Mouse (Mus musculus) embryonic facial prominence, embryonic 12.5 days (tissue): ENCODE results near the gene Mmp25. TPM values are rescaled to one million over a fixed set of nuclear protein-coding genes. Genes with fewer than 3 reads are reported as not detected.
"Not testable (repeated sequence)": the region's sequence is repeated elsewhere in the genome, so short reads cannot be mapped to it uniquely, and the experiment has no call there.

Experiments
- ATAC-seq: fragments of 200-750 bp; cut with Nextera tagmentation; 2 replicates; pipeline ENCODE4 v1.8.0; 2017; ENCODE audit not compliant: insufficient number of reproducible peaks, insufficient read depth, low FRiP score, low TSS enrichment
- H3K27ac ChIP-seq: fragments of 300-500 bp; sonication (generic); 2 replicates; pipeline ENCODE4 v1.5.1; 2016; ENCODE audit warnings: mild to moderate bottlenecking
- H3K27me3 ChIP-seq: fragments of 300-500 bp; sonication (generic); 2 replicates; pipeline ENCODE4 v1.6.1; 2016; ENCODE audit warnings: mild to moderate bottlenecking, moderate library complexity
- H3K36me3 ChIP-seq: fragments of 300-500 bp; sonication (generic); 2 replicates; pipeline ENCODE4 v1.6.1; 2016; ENCODE audit warnings: mild to moderate bottlenecking
- H3K4me1 ChIP-seq: fragments of 300-500 bp; sonication (generic); 2 replicates; pipeline ENCODE4 v1.6.1; 2016
- H3K4me2 ChIP-seq: fragments of 300-500 bp; sonication (generic); replicated peaks from 2 replicates; pipeline ENCODE4 v1.6.1; 2016; ENCODE audit warnings: mild to moderate bottlenecking, moderate library complexity
- H3K4me3 ChIP-seq: fragments of 300-500 bp; sonication (generic); 2 replicates; pipeline ENCODE4 v1.5.1; 2016; ENCODE audit warnings: mild to moderate bottlenecking
- H3K9ac ChIP-seq: fragments of 300-500 bp; sonication (generic); 2 replicates; pipeline ENCODE4 v1.6.1; 2016; ENCODE audit warnings: mild to moderate bottlenecking, moderate library complexity
- H3K9me3 ChIP-seq: fragments of 300-500 bp; sonication (generic); 2 replicates; pipeline ENCODE4 v1.6.1; 2016; ENCODE audit warnings: mild to moderate bottlenecking, moderate library complexity
- WGBS: fragments of 180-500 bp; shearing (Covaris S2); methylation state at CpG from one replicate; pipeline ENCODE4 v1.1.7; 2016; 5-methylcytosine and 5-hydroxymethylcytosine counted together
- polyA plus RNA-seq: library from polyadenylated mRNA; unstranded; fragments of >200 nt; fragmentation: Nextera tagmentation; extraction: Ambion mirVana; gene quantifications from 2 replicates; pipeline ENCODE4 v1.2.1, GENCODE M21; 2016

Gene Mmp25
- polyA plus RNA-seq, 1 experiment from 2014 or later: 0.84 TPM

- Histone ChIP-seq H3K9ac (peak within 1 kb of the TSS; percentile 53), H3K36me3 (no peaks in the 10 kb centered on the region), H3K4me1 (0 out of 2 replicates have a peak, but pooled peaks cover 8% of the 10 kb centered on the region), H3K4me2 (peak within 1 kb of the TSS; percentile 67), H3K27ac (peak within 1 kb of the TSS; percentile 90), H3K27me3 (no peaks in the 10 kb centered on the region), H3K9me3 (no peaks in the 10 kb centered on the region), H3K4me3 (peak within 1 kb of the TSS; percentile 42)
- WGBS: 7% methylated on average over 30 of the region's 31 CpGs
- ATAC-seq: peak; percentile 94
Observed at GRCm38 (mm10) chr17:23598582-23599552, 46.2 kb downstream of the Mmp25 start, which contains the start of gene Zfp13. Gene Zfp13 (minus strand): TSS chr17:23599487.

GRCm38 (mm10) chr17:23595139-23595538 lies 49.9 kb downstream of the Mmp25 start:
- H3K27me3 ChIP-seq, H3K36me3 ChIP-seq, H3K9me3 ChIP-seq, H3K4me2 ChIP-seq, H3K9ac ChIP-seq, H3K27ac ChIP-seq, H3K4me3 ChIP-seq, ATAC-seq, H3K4me1 ChIP-seq: not testable (repeated sequence)
- WGBS: 83% methylated on average over 4 of the region's 4 CpGs

DNA sequence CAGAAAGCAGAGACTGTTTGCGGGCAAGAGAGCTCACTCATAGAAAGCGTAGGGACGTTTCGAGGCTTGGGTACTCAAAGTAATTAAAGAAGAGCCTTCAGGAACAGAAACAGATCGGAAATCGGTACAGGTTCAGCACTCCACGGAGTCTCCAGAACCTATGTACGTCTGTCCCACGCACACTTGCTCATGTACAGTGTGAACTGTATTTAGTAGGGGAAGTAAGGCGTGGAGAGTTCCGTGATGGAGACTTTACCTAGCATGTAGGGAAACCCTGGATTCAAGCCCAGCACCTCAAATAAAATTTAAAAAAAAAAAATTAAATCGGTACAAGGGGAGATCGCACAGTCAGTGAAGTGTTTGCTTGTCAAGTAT lies 52.2 kb downstream of the Mmp25 start:
- no peaks in the 10 kb centered on the region for H3K4me1 ChIP-seq
- no peaks in the 10 kb centered on the region for H3K9me3 ChIP-seq
- no peaks in the 10 kb centered on the region for H3K36me3 ChIP-seq
- peak; percentile 54 for ATAC-seq
- peak overlapping the region; percentile 46 for H3K4me3 ChIP-seq
- H3K27me3 ChIP-seq: no peaks in the 10 kb centered on the region
- H3K4me2 ChIP-seq: peak overlapping the region; percentile 67
- peak overlapping the region; percentile 42; the same call in 1 of the 2 replicates for H3K9ac ChIP-seq
- WGBS: 16% methylated on average over 13 of the region's 13 CpGs
- H3K27ac ChIP-seq: peak overlapping the region; percentile 81

DNA sequence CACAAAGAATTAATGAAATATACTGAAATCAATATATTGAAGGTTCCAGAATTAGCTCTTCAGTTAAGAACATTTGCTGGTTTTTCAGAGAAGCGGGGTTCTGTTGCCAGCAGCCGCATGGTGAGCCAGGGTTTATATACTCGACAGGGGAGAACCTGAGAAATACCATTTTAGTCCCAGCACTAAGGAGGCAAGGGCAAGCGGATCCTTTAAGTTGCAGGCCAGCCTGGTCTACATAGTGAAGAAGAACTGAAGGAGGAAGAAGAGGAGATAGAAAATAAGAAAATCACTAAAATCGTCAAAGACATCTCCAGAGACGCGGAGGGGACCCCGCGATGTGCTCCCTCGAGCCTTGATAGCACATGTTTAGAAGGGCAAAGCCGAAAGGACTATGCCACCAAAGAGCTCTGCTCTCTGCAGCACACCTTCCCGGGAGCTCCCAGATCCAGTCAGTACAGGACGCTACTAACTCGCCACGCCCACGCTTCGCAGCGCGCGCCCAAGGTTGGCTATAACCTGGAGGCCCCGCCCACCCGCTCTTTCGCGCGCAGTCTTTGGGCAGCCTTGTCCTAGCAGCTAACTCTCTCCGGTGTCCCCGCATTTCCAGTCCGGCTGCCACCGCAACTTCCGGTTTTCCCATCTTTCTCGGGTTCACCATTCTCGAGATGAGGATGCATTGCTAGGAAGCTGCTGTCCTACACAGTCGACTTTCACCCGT lies 52.7 kb downstream of the Mmp25 start:
- peak; percentile 98 for ATAC-seq
- no peaks in the 10 kb centered on the region for H3K36me3 ChIP-seq
- no peaks in the 10 kb centered on the region for H3K27me3 ChIP-seq
- H3K4me1 ChIP-seq: no peaks in the 10 kb centered on the region
- H3K9me3 ChIP-seq: no peaks in the 10 kb centered on the region
- peak overlapping the region; percentile 42 for H3K9ac ChIP-seq
- peak overlapping the region; percentile 67 for H3K4me2 ChIP-seq
- H3K4me3 ChIP-seq: peak overlapping the region; percentile 46
- peak overlapping the region; percentile 81 for H3K27ac ChIP-seq
- WGBS: 6% methylated on average over 34 of the region's 34 CpGs

DNA sequence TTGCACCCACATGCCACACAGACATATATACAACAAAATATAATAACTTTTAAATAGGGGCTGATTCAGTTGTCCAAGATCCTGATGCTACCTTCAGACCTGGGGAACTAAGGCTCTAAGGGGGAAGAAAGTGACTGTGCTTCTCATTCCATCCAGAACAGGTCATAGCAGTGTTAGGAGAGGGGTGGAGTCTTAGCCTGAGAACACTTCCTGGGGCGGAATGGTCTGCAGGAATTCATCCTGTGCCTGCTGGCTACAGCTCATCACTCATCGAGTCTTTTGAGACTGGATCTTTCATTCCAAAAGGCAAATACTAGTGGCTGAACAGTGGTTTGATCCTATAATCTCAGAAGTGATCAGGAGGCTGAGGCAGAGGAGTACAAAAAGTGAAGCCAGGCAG lies 57.8 kb downstream of the Mmp25 start:
- Histone ChIP-seq H3K4me2 (no peak overlapping the region), H3K27ac (no peak overlapping the region), H3K9ac (no peak overlapping the region), H3K4me1 (peaks cover 15% of the 10 kb centered on the region), H3K4me3 (no peak overlapping the region), H3K9me3 (no peaks in the 10 kb centered on the region), H3K36me3 (no peaks in the 10 kb centered on the region), H3K27me3 (no peaks in the 10 kb centered on the region)
- ATAC-seq: no peak
- 68% methylated on average over 2 of the region's 2 CpGs for WGBS

GRCm38 (mm10) chr17:23585721-23586491 lies 59.2 kb downstream of the Mmp25 start:
- ATAC-seq: peak; percentile 85

DNA sequence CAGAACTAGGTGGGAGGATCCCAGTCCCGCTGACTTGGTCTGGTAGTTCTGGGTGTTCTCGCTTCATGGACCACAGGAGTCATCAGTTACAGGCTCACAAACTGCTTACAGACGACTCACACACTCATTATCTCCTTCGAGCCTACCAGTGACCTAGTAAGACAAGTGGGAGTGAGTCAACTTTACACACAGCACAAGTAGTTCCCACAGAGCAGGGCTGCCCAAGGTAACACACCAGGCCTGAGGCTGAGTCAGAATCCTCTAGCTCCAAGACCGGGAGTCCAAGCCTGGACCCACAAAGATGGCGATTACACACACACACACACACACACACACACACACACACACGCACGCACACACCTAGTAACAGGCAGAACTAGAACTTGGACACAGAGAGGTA lies 60.3 kb downstream of the Mmp25 start:
- H3K4me3 ChIP-seq: peak overlapping the region; percentile 81
- no peaks in the 10 kb centered on the region for H3K9me3 ChIP-seq
- H3K27ac ChIP-seq: no peak overlapping the region
- WGBS: 78% methylated on average over 8 of the region's 8 CpGs
- peak overlapping the region; percentile 85 for H3K9ac ChIP-seq
- peak overlapping the region; percentile 83 for H3K4me2 ChIP-seq
- peaks cover 15% of the 10 kb centered on the region for H3K4me1 ChIP-seq
- peaks cover 16% of the 10 kb centered on the region for H3K36me3 ChIP-seq
- H3K27me3 ChIP-seq: no peaks in the 10 kb centered on the region
- no peak for ATAC-seq

More at GRCm38 (mm10) chr17:23585721-23586491, 59.2 kb downstream of the Mmp25 start:
- Histone ChIP-seq H3K27ac (0 out of 2 replicates have a peak overlapping the region, but pooled peaks have one; percentile 17), H3K27me3 (no peaks in the 10 kb centered on the region), H3K4me3 (peak overlapping the region; percentile 81), H3K9me3 (no peaks in the 10 kb centered on the region), H3K4me1 (peaks cover 15% of the 10 kb centered on the region), H3K36me3 (peaks cover 5% of the 10 kb centered on the region), H3K9ac (peak overlapping the region; percentile 85), H3K4me2 (peak overlapping the region; percentile 83)
- WGBS: under 1% methylated on average over 22 of the region's 22 CpGs

Other genes with a start within 250 kb of the Mmp25 start
- gene Vmn2r117, start 165.6 kb downstream of the Mmp25 start, polyA plus RNA-seq: not detected in 2 replicates
- 24.3 and 26.8 TPM in 2 replicates for gene Zfp213, start 81.0 kb downstream of the Mmp25 start, polyA plus RNA-seq
- gene Zfp13, start 45.8 kb downstream of the Mmp25 start, polyA plus RNA-seq: 23.8 and 24.1 TPM in 2 replicates
- 0.20 and 0.67 TPM in 2 replicates for gene Zscan10, start 44.4 kb downstream of the Mmp25 start, polyA plus RNA-seq
- gene Bicdl2, start 15.2 kb upstream of the Mmp25 start, polyA plus RNA-seq: 1.3 and 1.9 TPM in 2 replicates
- gene Hcfc1r1, start 28.3 kb upstream of the Mmp25 start, polyA plus RNA-seq: 60.3 and 61.2 TPM in 2 replicates
- gene Thoc6, start 28.6 kb upstream of the Mmp25 start, polyA plus RNA-seq: 49.6 and 51.7 TPM in 2 replicates
- 8.6 and 9.2 TPM in 2 replicates for gene Tnfrsf12a, start 32.2 kb upstream of the Mmp25 start, polyA plus RNA-seq
- 49.2 and 52.4 TPM in 2 replicates for gene Cldn6, start 34.0 kb upstream of the Mmp25 start, polyA plus RNA-seq
- gene Cldn9, start 38.7 kb upstream of the Mmp25 start, polyA plus RNA-seq: 12.6 and 13.5 TPM in 2 replicates
- gene 1520401A03Rik, start 77.5 kb upstream of the Mmp25 start, polyA plus RNA-seq: 0.66 and 1.0 TPM in 2 replicates
- 54.2 and 54.6 TPM in 2 replicates for gene Pkmyt1, start 81.1 kb upstream of the Mmp25 start, polyA plus RNA-seq
- 14.8 and 16.0 TPM in 2 replicates for gene Paqr4, start 95.6 kb upstream of the Mmp25 start, polyA plus RNA-seq
- gene Kremen2, start 100.6 kb upstream of the Mmp25 start, polyA plus RNA-seq: 23.4 and 25.1 TPM in 2 replicates
- gene Flywch1, start 126.3 kb upstream of the Mmp25 start, polyA plus RNA-seq: 122 and 125 TPM in 2 replicates
- gene Flywch2, start 140.8 kb upstream of the Mmp25 start, polyA plus RNA-seq: 57.7 and 58.5 TPM in 2 replicates
- 657 and 663 TPM in 2 replicates for gene Srrm2, start 145.3 kb upstream of the Mmp25 start, polyA plus RNA-seq
- gene Elob, start 183.9 kb upstream of the Mmp25 start, polyA plus RNA-seq: 1,164 and 1,169 TPM in 2 replicates
- gene Prss33, start 190.8 kb upstream of the Mmp25 start, polyA plus RNA-seq: 0.46 and 0.59 TPM in 2 replicates
- gene Prss32, start 198.6 kb upstream of the Mmp25 start, polyA plus RNA-seq: not detected in 2 replicates
- 2.2 and 2.5 TPM in 2 replicates for gene Prss41, start 198.9 kb upstream of the Mmp25 start, polyA plus RNA-seq
- not detected in 2 replicates for gene Prss21, start 222.8 kb upstream of the Mmp25 start, polyA plus RNA-seq
- gene Dcpp1, start 235.6 kb upstream of the Mmp25 start, polyA plus RNA-seq: not detected in 2 replicates
- gene Dcpp2, start 235.6 kb upstream of the Mmp25 start, polyA plus RNA-seq: not detected in 2 replicates